Mouse (Mus musculus) granulocyte monocyte progenitor cell, adult 5-6 weeks (primary cell): ENCODE results near the gene Med12. TPM values are rescaled to one million over a fixed set of nuclear protein-coding genes. Genes with fewer than 3 reads are reported as not detected.

Experiments used
- total RNA-seq, 2 experiments: library from RNA; stranded (forward) in 1 of 2; stranded (reverse) in 1 of 2; fragments of 200-712, 200-1000 nt in 1 of 2; fragments of >200 nt in 1 of 2; fragmentation: Nextera tagmentation in 1 of 2; gene quantifications; 2 replicates each; pipeline ENCODE4 v1.2.3; 2014 to 2017

Med12 gene
- total RNA-seq, 2 experiments from 2014 or later, result 40.1 to 65.2 TPM

Other genes with a start within 250 kb of the Med12 start
- gene Tex11, start 214.4 kb upstream of the Med12 start, total RNA-seq (2014; fragmentation: Nextera tagmentation), result not detected in 2 replicates
- 0.17 TPM in 1 of 2 replicates, not detected in the other for gene Tex11, start 214.4 kb upstream of the Med12 start, total RNA-seq (2017)
- gene Slc7a3, start 188.0 kb upstream of the Med12 start, total RNA-seq (2014; fragmentation: Nextera tagmentation), result not detected in 2 replicates
- 0.13 TPM in 1 of 2 replicates, not detected in the other for gene Slc7a3, start 188.0 kb upstream of the Med12 start, total RNA-seq (2017)
- gene Snx12, start 51.5 kb upstream of the Med12 start, total RNA-seq (2014; fragmentation: Nextera tagmentation), result 50.9 and 62.8 TPM in 2 replicates
- gene Snx12, start 51.5 kb upstream of the Med12 start, total RNA-seq (2017), result 62.9 and 66.1 TPM in 2 replicates
- 7.0 and 14.4 TPM in 2 replicates for gene Foxo4, start 19.5 kb upstream of the Med12 start, total RNA-seq (2014; fragmentation: Nextera tagmentation)
- gene Foxo4, start 19.5 kb upstream of the Med12 start, total RNA-seq (2017), result 12.8 and 16.9 TPM in 2 replicates
- not detected in 2 replicates for gene Gm614, start 10.0 kb upstream of the Med12 start, total RNA-seq (2014; fragmentation: Nextera tagmentation)
- not detected in 2 replicates for gene Gm614, start 10.0 kb upstream of the Med12 start, total RNA-seq (2017)
- gene Il2rg, start 5.8 kb upstream of the Med12 start, total RNA-seq (2014; fragmentation: Nextera tagmentation), result 21.7 and 33.1 TPM in 2 replicates
- 20.2 and 23.4 TPM in 2 replicates for gene Il2rg, start 5.8 kb upstream of the Med12 start, total RNA-seq (2017)
- not detected in 2 replicates for gene Gm20489, start 5.0 kb upstream of the Med12 start, total RNA-seq (2014; fragmentation: Nextera tagmentation)
- gene Gm20489, start 5.0 kb upstream of the Med12 start, total RNA-seq (2017), result not detected in 2 replicates
- gene Nlgn3, start 25.1 kb downstream of the Med12 start, total RNA-seq (2014; fragmentation: Nextera tagmentation), result not detected in 2 replicates
- not detected in 2 replicates for gene Nlgn3, start 25.1 kb downstream of the Med12 start, total RNA-seq (2017)
- not detected in 2 replicates for gene Gjb1, start 102.3 kb downstream of the Med12 start, total RNA-seq (2014; fragmentation: Nextera tagmentation)
- gene Gjb1, start 102.3 kb downstream of the Med12 start, total RNA-seq (2017), result not detected in 2 replicates
- gene Zmym3, start 146.8 kb downstream of the Med12 start, total RNA-seq (2014; fragmentation: Nextera tagmentation), result 48.8 and 50.6 TPM in 2 replicates
- gene Zmym3, start 146.8 kb downstream of the Med12 start, total RNA-seq (2017), result 33.7 and 52.5 TPM in 2 replicates
- 239 and 268 TPM in 2 replicates for gene Nono, start 155.3 kb downstream of the Med12 start, total RNA-seq (2014; fragmentation: Nextera tagmentation)
- 475 and 508 TPM in 2 replicates for gene Nono, start 155.3 kb downstream of the Med12 start, total RNA-seq (2017)
- gene Itgb1bp2, start 175.1 kb downstream of the Med12 start, total RNA-seq (2014; fragmentation: Nextera tagmentation), result 2.9 TPM in 1 of 2 replicates, not detected in the other
- gene Itgb1bp2, start 175.1 kb downstream of the Med12 start, total RNA-seq (2017), result 4.0 TPM in 1 of 2 replicates, not detected in the other